Mouse (Mus musculus) CH12.LX (cell line): ENCODE measurements at regions not wholly inside any gene's neighbourhood (a gene's known extent, or its start where the extent isn't known, plus 50 kb on each side); places are given as distances from the start of the nearest gene placed in this dataset.

Experiments
- DNase-seq: peaks from one replicate; pipeline ENCODE4 v3.0.0-alpha.2; 2013; ENCODE audit errors: extremely low read depth
- H3K27ac ChIP-seq: 2 replicates; pipeline ENCODE4 v1.5.1; 2012; ENCODE audit warnings: low read depth, mild to moderate bottlenecking, control low read depth, moderate library complexity; ENCODE audit not compliant: insufficient read depth
- H3K27me3 ChIP-seq: replicated peaks from 2 replicates; pipeline ENCODE3; 2012; ENCODE audit warnings: inconsistent platforms
- H3K36me3 ChIP-seq, 2 experiments: replicated peaks in 1 of 2; 2 replicates each; pipeline versions ENCODE3 to v1.6.1; 2012; ENCODE audit warnings: inconsistent platforms in 1 of 2, low read length in 1 of 2, mild to moderate bottlenecking in 1 of 2, mixed read lengths in 1 of 2, moderate library complexity in 1 of 2; ENCODE audit not compliant: control insufficient read depth in 1 of 2, insufficient read depth in 1 of 2
- H3K4me1 ChIP-seq, 2 experiments: 2 replicates each; pipeline ENCODE4 v1.6.1; 2012; ENCODE audit warnings: inconsistent platforms in 1 of 2, moderate library complexity in 1 of 2; ENCODE audit not compliant: insufficient read depth in 2 of 2, control insufficient read depth in 1 of 2
- H3K4me2 ChIP-seq: 2 replicates; pipeline ENCODE4 v1.6.1; 2012; ENCODE audit warnings: low read depth, mild to moderate bottlenecking, control low read depth; ENCODE audit not compliant: poor library complexity, insufficient read depth, severe bottlenecking
- H3K4me3 ChIP-seq, 3 experiments: fragments of 150-350 bp in 1 of 3; sonication (generic) in 1 of 3; replicated peaks in 1 of 3; 2 replicates each; pipeline versions ENCODE3 to v1.5.1; 2011 to 2012; ENCODE audit warnings: low read depth in 2 of 3, low read length in 2 of 3, mild to moderate bottlenecking in 2 of 3, moderate library complexity in 2 of 3, control low read depth in 1 of 3, improper control_type of control experiment in 1 of 3, inconsistent platforms in 1 of 3, mixed read lengths in 1 of 3; ENCODE audit not compliant: poor library complexity in 1 of 3
- H3K79me2 ChIP-seq: replicated peaks from 2 replicates; pipeline ENCODE4 v1.6.1; 2012; ENCODE audit warnings: mild to moderate bottlenecking, moderate library complexity; ENCODE audit not compliant: control insufficient read depth, poor library complexity, insufficient read depth, severe bottlenecking; ENCODE audit errors: extremely low read depth
- H3K9ac ChIP-seq: 2 replicates; pipeline ENCODE4 v1.6.1; 2012; ENCODE audit warnings: low read depth, mild to moderate bottlenecking, control low read depth, moderate library complexity; ENCODE audit not compliant: insufficient read depth
- H3K9me3 ChIP-seq: replicated peaks from 2 replicates; pipeline ENCODE3; 2012; ENCODE audit warnings: low read length, inconsistent platforms, mixed read lengths
- CHD2 ChIP-seq: IDR thresholded peaks from 2 replicates; pipeline ENCODE4 v1.6.1; 2011; ENCODE audit warnings: low read length, improper control_type of control experiment
- GABPA ChIP-seq: IDR thresholded peaks from 2 replicates; pipeline ENCODE4 v1.6.1; 2012; ENCODE audit warnings: low read depth, low read length, improper control_type of control experiment, inconsistent platforms; ENCODE audit not compliant: insufficient replicate concordance
- HCFC1 ChIP-seq: IDR thresholded peaks from 2 replicates; pipeline ENCODE4 v1.6.1; 2012; ENCODE audit warnings: low read depth, mild to moderate bottlenecking, inconsistent platforms, low read length, improper control_type of control experiment
- JUN ChIP-seq: IDR thresholded peaks from 2 replicates; pipeline ENCODE4 v1.6.1; 2011; ENCODE audit warnings: low read depth, mild to moderate bottlenecking, low read length, improper control_type of control experiment, moderate library complexity; ENCODE audit not compliant: insufficient read depth
- JUND ChIP-seq: conservative IDR thresholded peaks from 2 replicates; pipeline ENCODE4 v1.6.1; 2011; ENCODE audit warnings: low read depth, low read length, improper control_type of control experiment
- MAFK ChIP-seq: IDR thresholded peaks from 2 replicates; pipeline ENCODE4 v1.6.1; 2011; ENCODE audit warnings: low read length, improper control_type of control experiment; ENCODE audit not compliant: insufficient replicate concordance
- MAX ChIP-seq: IDR thresholded peaks from 2 replicates; pipeline ENCODE4 v1.6.1; 2011; ENCODE audit warnings: low read length, improper control_type of control experiment
- MEF2A ChIP-seq: IDR thresholded peaks from 2 replicates; pipeline ENCODE4 v1.6.1; 2014; ENCODE audit warnings: low read depth, mild to moderate bottlenecking, inconsistent platforms, low read length, improper control_type of control experiment, borderline replicate concordance
- MYC ChIP-seq: IDR thresholded peaks from 2 replicates; pipeline ENCODE4 v1.6.1; 2011; ENCODE audit warnings: low read depth, mild to moderate bottlenecking, improper control_type of control experiment, low read length
- PAX5 ChIP-seq: IDR thresholded peaks from 2 replicates; pipeline ENCODE4 v1.6.1; 2012; ENCODE audit warnings: low read length, inconsistent platforms, mixed read lengths
- POLR2A ChIP-seq: IDR thresholded peaks from 2 replicates; pipeline ENCODE4 v1.6.1; 2011; ENCODE audit warnings: low read depth, mild to moderate bottlenecking, improper control_type of control experiment, low read length
- POLR2AphosphoS2 ChIP-seq: IDR thresholded peaks from 2 replicates; pipeline ENCODE4 v1.6.1; 2011; ENCODE audit warnings: low read depth, low read length, improper control_type of control experiment
- SIN3A ChIP-seq: IDR thresholded peaks from 2 replicates; pipeline ENCODE4 v1.6.1; 2012; ENCODE audit warnings: low read length, improper control_type of control experiment, inconsistent platforms
- SMC3 ChIP-seq: IDR thresholded peaks from 2 replicates; pipeline ENCODE4 v1.6.1; 2011; ENCODE audit warnings: low read depth, low read length, improper control_type of control experiment
- UBTF ChIP-seq: IDR thresholded peaks from 2 replicates; pipeline ENCODE4 v1.6.1; 2012; ENCODE audit warnings: low read depth, mild to moderate bottlenecking, inconsistent platforms, low read length, improper control_type of control experiment, moderate library complexity
- USF2 ChIP-seq: conservative IDR thresholded peaks from 2 replicates; pipeline ENCODE4 v1.6.1; 2011; ENCODE audit warnings: low read depth, low read length, improper control_type of control experiment
- ZC3H11A ChIP-seq: IDR thresholded peaks from 2 replicates; pipeline ENCODE4 v1.6.1; 2012; ENCODE audit warnings: low read depth, mild to moderate bottlenecking, inconsistent platforms, low read length, improper control_type of control experiment
- ZKSCAN1 ChIP-seq: IDR thresholded peaks from 2 replicates; pipeline ENCODE4 v1.6.1; 2012; ENCODE audit warnings: low read depth, inconsistent platforms, low read length, improper control_type of control experiment, borderline replicate concordance
- ZMIZ1 ChIP-seq: IDR thresholded peaks from 2 replicates; pipeline ENCODE4 v1.6.1; 2012; ENCODE audit warnings: low read depth, mild to moderate bottlenecking, inconsistent platforms, low read length, improper control_type of control experiment
- ZNF384 ChIP-seq: IDR thresholded peaks from 2 replicates; pipeline ENCODE4 v1.6.1; 2012; ENCODE audit warnings: low read depth, low read length, improper control_type of control experiment, inconsistent platforms
- dilution Hi-C: fragments of 300-500 bp; cut with MboI; formaldehyde crosslinking; loops from 2 replicates; pipeline ENCODE4 v1.14.3; 2020; ENCODE audit warnings: low sequenced_read_pairs; ENCODE audit not compliant: extremely low pct_unique_long_range_greater_than_20kb, extremely low pct_ligation_motif_present
- in situ Hi-C: fragments of 300-500 bp; cut with MboI; formaldehyde crosslinking; loops from 3 replicates; pipeline ENCODE4 v1.14.3; 2019; ENCODE audit warnings: low sequenced_read_pairs, low pct_ligation_motif_present, low pct_unique_long_range_greater_than_20kb, mixed read lengths

GRCm38 (mm10) chr4:90014203-90014602 is 204.4 kb upstream of the Zfp352 start:
- dilution Hi-C loops = no loop called here
- Histone ChIP-seq H3K27me3 (peaks cover 1% of the 10 kb centered on the region), H3K36me3 (no peaks in the 10 kb centered on the region), H3K4me2 (no peak overlapping the region), H3K79me2 (no peaks in the 10 kb centered on the region), H3K9me3 (no peaks in the 10 kb centered on the region), H3K27ac (no peak overlapping the region), H3K4me3 (no peak overlapping the region), H3K4me1 (no peaks in the 10 kb centered on the region), H3K9ac (no peak overlapping the region)
- in situ Hi-C loops = no loop called here
- no peak for DNase-seq
- TF ChIP-seq USF2 (no peak), JUN (no peak), JUND (no peak), UBTF (no peak), MYC (no peak), ZMIZ1 (no peak), POLR2A (no peak), GABPA (no peak), MAX (no peak), HCFC1 (no peak), PAX5 (no peak), SMC3 (no peak), ZKSCAN1 (no peak), SIN3A (no peak), CHD2 (no peak), ZC3H11A (no peak), ZNF384 (no peak), MAFK (no peak), MEF2A (no peak), POLR2AphosphoS2 (no peak)
